Mouse (Mus musculus) erythroblast, embryonic 14.5 days (primary cell): ENCODE measurements around the gene Jhy. TPM values are rescaled to one million over a fixed set of nuclear protein-coding genes. Genes with fewer than 3 reads are reported as not detected.

Source experiments
- H3K27me3 ChIP-seq: 2 replicates; pipeline ENCODE4 v1.6.1; 2012; ENCODE audit warnings: inconsistent platforms; ENCODE audit not compliant: control insufficient read depth
- H3K36me3 ChIP-seq: 2 replicates; pipeline ENCODE4 v1.6.1; 2012; ENCODE audit warnings: mild to moderate bottlenecking, inconsistent platforms; ENCODE audit not compliant: control insufficient read depth
- H3K4me1 ChIP-seq: 2 replicates; pipeline ENCODE4 v1.6.1; 2012; ENCODE audit warnings: inconsistent platforms; ENCODE audit not compliant: control insufficient read depth
- H3K4me3 ChIP-seq: replicated peaks from 2 replicates; pipeline ENCODE3; 2012; ENCODE audit warnings: moderate library complexity, mild to moderate bottlenecking, inconsistent platforms
- H3K9me3 ChIP-seq: 2 replicates; pipeline ENCODE4 v1.6.1; 2012; ENCODE audit warnings: low read length, inconsistent platforms, mixed read lengths; ENCODE audit not compliant: control insufficient read depth
- GATA1 ChIP-seq: IDR thresholded peaks from 2 replicates; pipeline ENCODE4 v1.6.1; 2012; ENCODE audit warnings: low read length, inconsistent platforms, mixed read lengths
- TAL1 ChIP-seq: IDR thresholded peaks from 3 replicates; pipeline ENCODE4 v1.6.1; 2012; ENCODE audit warnings: low read length, inconsistent platforms, mixed read lengths
- polyA plus RNA-seq: library from polyadenylated mRNA; stranded (reverse); fragments of >175 nt; gene quantifications from 2 replicates; pipeline ENCODE4 v1.2.3, GENCODE M21; 2012

Jhy gene
- polyA plus RNA-seq, 1 experiment, result 0.02 TPM

- Histone ChIP-seq H3K27me3 (no peaks in the 10 kb centered on the region), H3K9me3 (no peaks in the 10 kb centered on the region), H3K4me1 (no peaks in the 10 kb centered on the region), H3K4me3 (no peak overlapping the region), H3K36me3 (no peaks in the 10 kb centered on the region)
- TF ChIP-seq GATA1 (no peak), TAL1 (no peak)
These were observed 26.5 kb downstream of the Jhy start for GRCm38 (mm10) chr9:40937425-40937824.

- H3K36me3 ChIP-seq, result no peaks in the 10 kb centered on the region
- H3K4me1 ChIP-seq, result no peaks in the 10 kb centered on the region
- H3K27me3 ChIP-seq, result no peaks in the 10 kb centered on the region
- TF ChIP-seq GATA1, result no peak
- no peak for TF ChIP-seq TAL1
- H3K4me3 ChIP-seq, result no peak overlapping the region
- no peaks in the 10 kb centered on the region for H3K9me3 ChIP-seq
These were observed 30.6 kb downstream of the Jhy start for GRCm38 (mm10) chr9:40933323-40933722.

DNA sequence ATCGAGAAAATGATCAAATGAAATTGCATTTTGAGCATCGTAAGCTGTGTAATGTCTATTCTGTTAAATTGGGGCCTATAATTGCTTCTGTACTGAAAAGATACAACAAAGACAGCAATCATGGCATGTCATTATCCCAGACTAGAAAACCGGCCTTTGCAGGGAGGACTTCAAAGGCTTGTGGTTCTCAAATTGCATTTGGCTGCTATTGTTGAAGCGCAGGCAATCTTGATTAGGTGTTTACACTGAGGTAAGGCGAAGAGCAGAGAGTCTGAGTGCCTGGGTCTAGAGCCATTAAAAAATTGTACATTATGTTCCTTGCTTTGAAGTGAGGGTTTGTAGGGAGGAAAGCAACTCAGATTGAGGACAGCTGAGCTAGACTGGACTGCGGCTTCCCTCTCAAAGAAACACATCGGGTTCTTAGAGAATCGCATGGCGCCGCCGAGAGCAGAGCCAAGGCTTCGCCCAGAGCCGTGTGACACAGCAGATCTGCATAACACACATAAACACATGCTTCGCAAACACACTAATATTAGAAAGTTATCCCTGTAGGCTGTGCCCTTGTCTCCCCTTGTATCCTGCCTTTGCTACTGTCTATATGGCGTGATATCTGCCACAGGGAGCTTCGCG is 36.5 kb downstream of the Jhy start:
- TF ChIP-seq TAL1 (no peak), GATA1 (no peak)
- no peaks in the 10 kb centered on the region for H3K36me3 ChIP-seq
- H3K4me1 ChIP-seq, result no peaks in the 10 kb centered on the region
- no peaks in the 10 kb centered on the region for H3K27me3 ChIP-seq
- no peak overlapping the region for H3K4me3 ChIP-seq
- H3K9me3 ChIP-seq, result no peaks in the 10 kb centered on the region

DNA sequence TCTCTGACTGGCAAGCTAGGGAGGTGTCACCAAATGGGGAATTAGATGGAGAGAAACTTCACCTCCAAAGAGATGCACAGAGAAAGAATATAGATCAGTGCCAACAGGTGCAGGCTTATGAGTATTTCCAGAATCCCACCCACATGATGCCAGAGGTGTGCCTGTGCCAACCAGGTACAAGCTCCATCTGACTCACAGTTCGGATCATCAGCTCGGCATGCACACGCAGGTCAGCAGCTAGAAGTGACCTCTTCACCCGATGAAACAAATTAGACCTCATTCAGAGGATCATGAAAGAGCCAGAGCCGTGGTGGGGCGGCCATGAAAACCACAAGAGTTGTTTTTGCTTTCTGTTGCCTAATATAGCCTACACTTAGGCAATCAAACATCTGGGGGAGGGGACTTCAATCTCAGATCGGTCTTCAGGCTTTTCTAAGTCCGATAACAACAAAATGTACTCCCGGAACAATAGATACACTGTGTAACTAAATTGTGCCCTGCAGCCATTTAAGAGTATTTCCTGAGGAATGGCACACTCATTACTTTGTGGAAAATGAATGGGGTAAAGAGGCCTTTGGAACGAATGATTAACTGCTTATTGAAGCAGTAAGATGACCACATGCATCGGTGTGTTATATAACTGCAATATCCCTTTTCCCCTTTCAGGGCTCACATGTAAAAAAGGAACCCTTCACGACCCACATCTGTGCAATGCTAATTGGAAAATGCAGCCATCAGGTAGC is 45.9 kb downstream of the Jhy start:
- TF ChIP-seq GATA1 (no peak), TAL1 (no peak)
- no peaks in the 10 kb centered on the region for H3K9me3 ChIP-seq
- no peak overlapping the region for H3K4me3 ChIP-seq
- H3K36me3 ChIP-seq, result no peaks in the 10 kb centered on the region
- H3K4me1 ChIP-seq, result peaks cover 6% of the 10 kb centered on the region
- H3K27me3 ChIP-seq, result no peaks in the 10 kb centered on the region; the same call in 1 of the 2 replicates

- Histone ChIP-seq H3K4me3 (no peak overlapping the region), H3K36me3 (no peaks in the 10 kb centered on the region), H3K27me3 (no peaks in the 10 kb centered on the region), H3K9me3 (no peaks in the 10 kb centered on the region), H3K4me1 (no peaks in the 10 kb centered on the region; the same call in none of the 2 replicates)
- TF ChIP-seq GATA1, result no peak
- no peak for TF ChIP-seq TAL1
These were observed 55.0 kb downstream of the Jhy start for GRCm38 (mm10) chr9:40908915-40909314.

GRCm38 (mm10) chr9:40908411-40908810 is 55.5 kb downstream of the Jhy start:
- no peaks in the 10 kb centered on the region for H3K36me3 ChIP-seq
- TF ChIP-seq GATA1, result no peak
- TF ChIP-seq TAL1, result no peak
- H3K9me3 ChIP-seq, result no peaks in the 10 kb centered on the region
- no peaks in the 10 kb centered on the region for H3K4me1 ChIP-seq
- no peak overlapping the region for H3K4me3 ChIP-seq
- no peaks in the 10 kb centered on the region for H3K27me3 ChIP-seq

GRCm38 (mm10) chr9:40907413-40907812 is 56.5 kb downstream of the Jhy start:
- H3K27me3 ChIP-seq, result no peaks in the 10 kb centered on the region
- no peak overlapping the region for H3K4me3 ChIP-seq
- no peaks in the 10 kb centered on the region for H3K9me3 ChIP-seq
- H3K36me3 ChIP-seq, result no peaks in the 10 kb centered on the region
- TF ChIP-seq GATA1, result no peak
- no peak for TF ChIP-seq TAL1
- no peaks in the 10 kb centered on the region for H3K4me1 ChIP-seq

GRCm38 (mm10) chr9:40892456-40892855 is 71.5 kb downstream of the Jhy start:
- TF ChIP-seq TAL1 (no peak), GATA1 (no peak)
- H3K9me3 ChIP-seq, result no peaks in the 10 kb centered on the region
- no peaks in the 10 kb centered on the region for H3K4me1 ChIP-seq

DNA sequence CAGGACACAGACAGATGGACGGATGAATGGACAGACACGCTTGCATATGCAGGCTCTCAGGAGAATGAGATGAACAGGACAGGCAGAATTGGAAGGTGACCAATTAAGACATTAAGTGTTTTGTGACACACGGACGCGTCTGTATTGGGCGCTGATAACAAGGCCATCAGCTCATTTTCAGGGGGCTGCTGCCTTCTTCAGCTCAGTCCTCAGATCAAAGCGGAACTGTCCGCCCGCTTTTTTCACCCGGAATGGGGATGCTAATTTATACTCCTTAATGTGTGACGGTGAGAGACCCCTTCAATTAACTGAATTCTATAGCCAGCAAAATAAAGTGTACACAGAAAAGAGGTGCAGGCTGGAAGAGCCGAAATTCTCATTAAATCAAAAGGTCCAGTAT is 74.5 kb downstream of the Jhy start:
- Histone ChIP-seq H3K27me3 (peaks cover 3% of the 10 kb centered on the region), H3K9me3 (no peaks in the 10 kb centered on the region), H3K4me3 (no peak overlapping the region), H3K4me1 (no peaks in the 10 kb centered on the region), H3K36me3 (no peaks in the 10 kb centered on the region)
- no peak for TF ChIP-seq GATA1
- no peak for TF ChIP-seq TAL1

More at GRCm38 (mm10) chr9:40892456-40892855, 71.5 kb downstream of the Jhy start:
- Histone ChIP-seq H3K27me3 (no peaks in the 10 kb centered on the region), H3K36me3 (no peaks in the 10 kb centered on the region), H3K4me3 (no peak overlapping the region)

DNA sequence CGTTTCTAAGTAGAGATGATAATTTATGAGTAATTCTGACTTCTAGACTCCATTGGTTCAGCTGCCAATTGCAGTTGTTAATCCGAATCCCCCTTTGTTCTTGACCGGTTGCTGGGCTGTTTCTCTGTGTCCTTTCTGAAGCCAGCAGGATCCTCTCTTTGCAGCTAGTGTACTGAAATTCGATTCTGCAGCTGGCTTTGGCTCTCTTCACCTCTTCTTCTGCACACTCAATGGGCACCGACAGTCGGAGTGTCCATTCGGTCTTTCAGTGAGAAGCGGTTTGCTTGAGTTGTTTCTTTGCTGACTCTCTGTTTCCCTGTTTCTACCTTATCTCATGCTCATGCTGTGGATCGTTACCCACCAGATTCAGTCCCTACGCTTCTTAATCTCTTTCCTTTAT is 78.2 kb downstream of the Jhy start:
- Histone ChIP-seq H3K27me3 (peaks cover 9% of the 10 kb centered on the region), H3K4me1 (no peaks in the 10 kb centered on the region), H3K9me3 (no peaks in the 10 kb centered on the region), H3K36me3 (no peaks in the 10 kb centered on the region), H3K4me3 (no peak overlapping the region)
- TF ChIP-seq TAL1 (no peak), GATA1 (no peak)
